Mouse (Mus musculus) testis, adult 2 months (tissue): ENCODE results near the gene Csf3.

Experiments used
- CTCF ChIP-seq: fragments of 200-500 bp; IDR thresholded peaks from 2 replicates; pipeline ENCODE4 v1.5.1; 2012; ENCODE audit warnings: low read depth, mild to moderate bottlenecking, inconsistent platforms, low read length, moderate library complexity; ENCODE audit not compliant: control insufficient read depth, insufficient read depth, insufficient replicate concordance
- POLR2A ChIP-seq: fragments of 200-500 bp; IDR thresholded peaks from 2 replicates; pipeline ENCODE4 v1.6.1; 2012; ENCODE audit warnings: low read depth, mild to moderate bottlenecking, inconsistent platforms, low read length, moderate library complexity; ENCODE audit not compliant: control insufficient read depth

DNA sequence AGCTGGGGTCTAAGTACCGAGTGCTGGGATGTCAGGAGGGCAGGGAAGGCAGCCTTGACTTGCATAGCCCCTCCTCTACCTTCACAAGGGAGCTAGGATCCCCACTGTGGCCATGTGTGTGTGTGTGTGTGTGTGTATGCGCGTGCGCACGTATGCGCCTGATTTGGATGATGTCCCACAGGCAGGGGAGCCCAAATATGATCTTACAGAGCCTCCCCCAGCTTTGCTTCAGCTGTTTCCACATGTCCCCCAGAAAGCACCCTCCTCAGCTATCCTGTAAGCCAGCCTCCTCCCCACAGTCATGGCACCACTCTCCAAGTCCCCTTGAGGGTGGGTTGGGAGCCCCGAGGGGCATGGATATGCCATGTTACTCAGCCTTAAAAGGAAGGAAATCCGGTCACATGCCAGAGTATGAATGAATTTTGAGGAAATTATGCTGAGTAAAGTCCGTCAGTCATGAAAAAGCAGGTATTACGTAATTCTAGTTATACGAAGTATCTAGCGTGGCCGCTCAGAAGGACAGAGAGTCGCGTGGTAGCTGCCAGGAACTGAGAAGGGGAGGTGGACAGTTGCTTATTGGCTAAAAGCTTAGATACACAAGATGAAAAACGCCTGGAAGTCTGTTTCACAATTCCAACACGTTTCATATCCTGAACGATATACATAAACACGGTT, 7.4 kb downstream of the Csf3 start:
- TF ChIP-seq CTCF (no peak), POLR2A (no peak)
